Mouse (Mus musculus) midbrain, embryonic 16.5 days (tissue): ENCODE measurements around the gene Ep300. TPM values are rescaled to one million over a fixed set of nuclear protein-coding genes. Genes with fewer than 3 reads are reported as not detected.
A peak's percentile ranks its signal among the peaks of the same experiment; 100 is the strongest.

Experiments used
- ATAC-seq: fragments of 200-750 bp; cut with Nextera tagmentation; 2 replicates; pipeline ENCODE4 v1.8.0; 2017; ENCODE audit warnings: moderate TSS enrichment
- H3K27ac ChIP-seq: fragments of 300-500 bp; sonication (generic); 2 replicates; pipeline ENCODE4 v1.5.1; 2014; ENCODE audit warnings: mild to moderate bottlenecking, low read length, mixed read lengths
- H3K27me3 ChIP-seq: fragments of 300-500 bp; sonication (generic); 2 replicates; pipeline ENCODE4 v1.6.1; 2014; ENCODE audit warnings: low read depth, low read length, mixed read lengths; ENCODE audit not compliant: control insufficient read depth, insufficient read depth
- H3K36me3 ChIP-seq: fragments of 300-500 bp; sonication (generic); 2 replicates; pipeline ENCODE4 v1.6.1; 2014; ENCODE audit warnings: mild to moderate bottlenecking, low read length, moderate library complexity, mixed read lengths; ENCODE audit not compliant: control insufficient read depth, insufficient read depth
- H3K4me1 ChIP-seq: fragments of 300-500 bp; sonication (generic); 2 replicates; pipeline ENCODE4 v1.6.1; 2014; ENCODE audit warnings: mild to moderate bottlenecking, low read length, mixed read lengths; ENCODE audit not compliant: control insufficient read depth, insufficient read depth
- H3K4me2 ChIP-seq: fragments of 300-500 bp; sonication (generic); 2 replicates; pipeline ENCODE4 v1.6.1; 2014; ENCODE audit warnings: mild to moderate bottlenecking, low read length, mixed read lengths
- H3K4me3 ChIP-seq: fragments of 300-500 bp; sonication (generic); 2 replicates; pipeline ENCODE4 v1.5.1; 2014; ENCODE audit warnings: low read depth, mild to moderate bottlenecking, low read length, moderate library complexity, mixed read lengths
- H3K9ac ChIP-seq: fragments of 300-500 bp; sonication (generic); 2 replicates; pipeline ENCODE4 v1.6.1; 2014; ENCODE audit warnings: low read depth, low read length, mixed read lengths
- H3K9me3 ChIP-seq: fragments of 300-500 bp; sonication (generic); replicated peaks from 2 replicates; pipeline ENCODE4 v1.6.1; 2014; ENCODE audit warnings: mild to moderate bottlenecking, low read length, mixed read lengths; ENCODE audit not compliant: control insufficient read depth, poor library complexity, severe bottlenecking
- WGBS: fragments of 180-500 bp; shearing (Covaris S2); extraction: QIAGEN DNeasy Blood & Tissue Kit; methylation state at CpG from one replicate; pipeline ENCODE4 v1.1.7; 2014; 5-methylcytosine and 5-hydroxymethylcytosine counted together
- polyA plus RNA-seq: library from polyadenylated mRNA; unstranded; fragments of >200 nt; fragmentation: Nextera tagmentation; extraction: Ambion mirVana; gene quantifications from 2 replicates; pipeline ENCODE4 v1.2.1, GENCODE M21; 2015

Ep300 gene
- polyA plus RNA-seq, 1 experiment from 2014 or later: 18.9 TPM

DNA sequence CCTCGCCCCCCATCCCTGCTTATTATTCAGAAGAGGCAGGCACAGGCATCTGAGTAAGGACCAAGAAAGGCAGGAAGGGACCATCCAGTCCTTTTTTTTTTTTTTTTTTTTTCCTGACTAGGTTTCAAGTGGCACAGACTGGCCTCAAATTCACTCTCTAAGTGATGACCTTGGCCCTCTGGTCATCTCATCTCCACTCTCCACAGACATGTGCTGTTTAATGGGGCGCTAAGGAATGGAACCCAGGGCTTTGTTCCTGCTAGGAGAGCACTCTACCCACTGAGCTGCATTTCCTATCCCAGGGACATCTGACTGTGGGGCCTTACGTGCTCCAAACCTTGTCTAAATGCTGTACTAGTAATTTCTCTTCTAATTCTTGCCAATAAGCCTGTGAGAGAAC is 29.2 kb upstream of the Ep300 start:
- Histone ChIP-seq H3K36me3 (no peaks in the 10 kb centered on the region), H3K9me3 (no peaks in the 10 kb centered on the region), H3K27me3 (no peaks in the 10 kb centered on the region), H3K4me3 (no peak overlapping the region), H3K27ac (no peak overlapping the region), H3K4me2 (no peak overlapping the region), H3K4me1 (no peaks in the 10 kb centered on the region), H3K9ac (no peak overlapping the region)
- 68% methylated on average over 3 of the region's 3 CpGs for WGBS
- ATAC-seq: no peak

DNA sequence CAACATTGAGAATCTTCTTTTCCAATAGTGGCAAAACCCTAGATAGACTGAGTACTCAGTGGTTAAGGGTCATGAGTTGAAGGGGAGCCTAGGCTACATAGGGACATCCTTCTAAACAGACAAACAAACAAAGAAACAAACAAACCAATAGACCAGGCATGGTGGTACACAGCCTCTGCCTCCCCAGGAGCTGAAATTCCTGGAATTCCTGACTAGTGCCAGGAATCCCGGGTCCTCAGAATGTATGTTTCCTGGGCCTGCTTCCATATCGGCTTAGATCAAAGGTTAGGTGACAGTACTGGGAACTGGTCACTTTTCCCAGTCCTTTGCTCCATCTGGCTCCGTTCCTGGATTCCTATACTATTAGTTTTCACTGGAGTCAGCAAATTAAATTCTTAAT is 23.6 kb upstream of the Ep300 start:
- no peaks in the 10 kb centered on the region for H3K36me3 ChIP-seq
- H3K27me3 ChIP-seq: no peaks in the 10 kb centered on the region
- no peak overlapping the region for H3K4me3 ChIP-seq
- no peaks in the 10 kb centered on the region for H3K9me3 ChIP-seq
- H3K27ac ChIP-seq: no peak overlapping the region
- WGBS: 56% methylated on average over 3 of the region's 3 CpGs
- no peaks in the 10 kb centered on the region for H3K4me1 ChIP-seq
- no peak overlapping the region for H3K4me2 ChIP-seq
- ATAC-seq: no peak
- no peak overlapping the region for H3K9ac ChIP-seq

DNA sequence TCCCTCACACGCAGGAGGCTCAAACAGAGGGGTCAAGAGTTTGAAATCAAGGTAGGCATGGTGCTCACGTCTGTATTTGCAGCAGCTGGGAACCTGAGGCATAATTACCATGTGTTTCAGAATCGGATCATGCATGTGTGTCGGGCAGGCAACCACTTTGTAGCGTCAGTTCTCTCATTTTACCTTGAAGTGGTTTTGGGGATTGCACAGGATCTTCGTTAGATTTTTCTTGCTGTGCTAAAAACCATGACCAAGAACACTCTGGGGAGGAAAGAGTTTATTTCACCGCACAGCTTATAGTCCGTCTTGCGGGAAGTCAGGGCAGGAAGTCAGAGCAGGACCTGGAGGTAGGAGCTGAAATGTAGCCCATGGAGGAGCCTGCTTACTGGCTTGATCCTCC is 23.2 kb upstream of the Ep300 start:
- no peaks in the 10 kb centered on the region for H3K4me1 ChIP-seq
- WGBS: 86% methylated on average over 9 of the region's 9 CpGs
- H3K27me3 ChIP-seq: no peaks in the 10 kb centered on the region
- ATAC-seq: no peak
- H3K4me3 ChIP-seq: no peak overlapping the region
- no peak overlapping the region for H3K4me2 ChIP-seq
- no peak overlapping the region for H3K27ac ChIP-seq
- no peaks in the 10 kb centered on the region for H3K36me3 ChIP-seq
- no peak overlapping the region for H3K9ac ChIP-seq
- no peaks in the 10 kb centered on the region for H3K9me3 ChIP-seq

DNA sequence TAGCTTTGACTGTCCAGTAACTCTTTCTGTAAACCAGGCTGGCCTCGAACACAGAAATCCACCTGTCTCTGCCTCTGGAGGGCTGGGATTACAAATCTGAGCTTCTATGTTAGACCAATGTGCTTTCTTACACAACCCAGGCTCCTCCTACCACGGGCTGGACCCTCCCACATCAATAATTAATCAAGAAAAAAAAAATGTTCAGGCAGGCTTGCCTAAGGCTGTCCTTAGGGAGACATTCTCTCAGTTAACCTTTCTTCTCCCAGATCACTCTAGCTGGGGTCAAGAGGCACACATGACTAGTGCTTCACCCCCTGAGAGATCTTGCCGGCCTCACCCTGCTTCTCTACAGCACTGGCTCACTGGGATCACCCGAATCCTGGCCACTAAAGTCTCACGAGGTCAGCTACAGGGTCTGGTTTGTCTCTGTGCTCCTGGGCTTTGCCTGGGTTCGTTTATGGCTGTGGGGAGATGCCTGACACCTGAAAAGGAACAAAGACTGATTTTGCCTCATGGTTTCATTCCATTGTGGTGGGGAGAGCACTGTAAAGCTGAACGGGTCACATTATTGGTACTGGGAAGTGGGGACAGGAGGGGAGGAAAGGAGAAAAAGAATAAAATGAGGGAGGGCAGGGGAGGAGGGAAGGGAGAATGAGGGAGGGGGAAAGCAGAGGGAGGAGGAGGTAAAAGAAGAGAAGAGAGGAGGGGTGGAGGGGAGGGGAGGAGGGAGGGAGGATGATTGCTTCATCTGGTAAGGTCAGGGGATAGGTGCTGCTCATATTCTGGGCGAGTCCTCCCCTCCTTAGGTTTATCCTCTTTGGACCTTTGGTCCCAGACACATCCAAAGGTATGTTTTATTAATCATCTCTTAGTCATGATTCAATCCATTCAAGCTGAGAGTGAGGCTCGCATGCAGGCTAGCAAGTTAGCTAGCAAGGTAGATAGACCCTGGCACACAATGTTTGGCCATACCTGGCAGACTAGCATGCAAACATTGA is 22.4 kb upstream of the Ep300 start:
- no peaks in the 10 kb centered on the region for H3K4me1 ChIP-seq
- no peak overlapping the region for H3K27ac ChIP-seq
- no peak overlapping the region for H3K4me2 ChIP-seq
- no peaks in the 10 kb centered on the region for H3K36me3 ChIP-seq
- H3K9ac ChIP-seq: peak overlapping the region; percentile 20; the same call in 1 of the 2 replicates
- no peak overlapping the region for H3K4me3 ChIP-seq
- no peaks in the 10 kb centered on the region for H3K9me3 ChIP-seq
- H3K27me3 ChIP-seq: no peaks in the 10 kb centered on the region
- no peak for ATAC-seq
- 49% methylated on average over 9 of the region's 9 CpGs for WGBS

DNA sequence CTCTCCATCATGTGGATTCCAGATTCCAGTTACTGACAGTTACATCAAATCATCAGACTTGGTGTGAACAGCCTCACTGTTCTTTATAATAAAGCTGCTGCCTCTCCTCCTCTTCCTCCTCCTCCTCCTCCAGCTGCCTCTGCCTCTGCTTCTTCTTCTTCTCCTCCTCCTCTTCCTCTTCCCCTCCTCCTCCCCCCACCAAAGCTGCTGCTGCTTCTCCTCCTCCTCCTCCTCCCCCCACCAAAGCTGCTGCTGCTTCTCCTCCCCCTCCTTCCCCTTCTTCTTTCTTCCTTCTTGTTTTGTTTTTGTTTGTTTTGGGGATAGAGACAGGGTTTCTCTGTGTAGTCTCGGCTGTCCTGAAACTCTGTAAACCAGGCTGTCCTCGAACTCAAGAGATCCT is 17.1 kb upstream of the Ep300 start:
- H3K9ac ChIP-seq: no peak overlapping the region
- no peak overlapping the region for H3K4me2 ChIP-seq
- H3K9me3 ChIP-seq: no peaks in the 10 kb centered on the region
- WGBS: 31% methylated on average over 2 of the region's 2 CpGs
- no peak for ATAC-seq
- H3K27ac ChIP-seq: no peak overlapping the region
- H3K27me3 ChIP-seq: no peaks in the 10 kb centered on the region
- H3K4me3 ChIP-seq: no peak overlapping the region
- no peaks in the 10 kb centered on the region for H3K36me3 ChIP-seq
- H3K4me1 ChIP-seq: no peaks in the 10 kb centered on the region

DNA sequence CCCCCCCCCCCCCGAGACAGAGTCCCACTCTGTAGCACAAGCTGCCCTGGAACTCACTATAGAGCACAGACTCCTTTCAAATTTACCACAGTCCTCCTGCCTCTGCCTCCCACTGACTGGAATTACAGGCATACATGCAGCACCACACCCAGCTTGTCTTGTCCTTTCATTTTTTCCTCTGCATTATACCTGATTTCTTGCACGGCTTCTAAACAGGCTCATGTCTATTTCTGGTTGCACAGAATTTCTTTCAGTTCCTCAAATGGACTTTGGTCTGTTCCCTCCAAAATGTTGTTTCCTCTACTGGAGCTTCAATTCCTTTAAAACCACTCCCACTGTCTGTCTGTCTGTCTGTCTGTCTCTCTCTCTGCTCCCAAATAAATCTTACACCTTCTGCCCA is 16.6 kb upstream of the Ep300 start:
- H3K27ac ChIP-seq: no peak overlapping the region
- 75% methylated on average over 1 of the region's 2 CpGs for WGBS

DNA sequence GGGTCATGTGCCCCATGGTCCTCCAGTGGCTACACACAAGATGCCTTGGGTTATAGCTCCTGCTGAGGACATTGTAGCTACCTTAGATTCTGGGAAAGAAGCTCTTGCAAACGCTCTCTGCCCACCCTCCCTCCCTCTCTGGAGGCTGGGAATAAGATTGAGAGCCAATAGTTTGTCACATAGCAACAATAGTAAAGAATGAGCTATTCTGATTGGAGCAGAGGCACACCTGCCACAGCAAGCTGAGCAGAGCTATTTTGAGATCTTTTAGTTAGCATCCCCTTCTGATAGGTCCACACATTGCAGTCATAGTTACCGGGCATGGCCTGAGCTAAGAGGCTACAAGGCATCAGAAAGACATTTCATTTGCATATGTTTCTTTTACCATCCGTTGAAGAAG is 8.2 kb upstream of the Ep300 start:
- 14% methylated on average over 3 of the region's 3 CpGs for WGBS
- Histone ChIP-seq H3K4me1 (no peaks in the 10 kb centered on the region), H3K4me2 (0 out of 2 replicates have a peak overlapping the region, but pooled peaks have one; percentile 9), H3K27me3 (no peaks in the 10 kb centered on the region), H3K4me3 (no peak overlapping the region), H3K9me3 (no peaks in the 10 kb centered on the region), H3K9ac (no peak overlapping the region), H3K36me3 (no peaks in the 10 kb centered on the region), H3K27ac (no peak overlapping the region)
- ATAC-seq: peak; percentile 82

More for the DNA sequence above, 16.6 kb upstream of the Ep300 start:
- no peak for ATAC-seq
- Histone ChIP-seq H3K4me3 (no peak overlapping the region), H3K36me3 (no peaks in the 10 kb centered on the region), H3K9ac (no peak overlapping the region), H3K27me3 (no peaks in the 10 kb centered on the region), H3K9me3 (no peaks in the 10 kb centered on the region), H3K4me2 (no peak overlapping the region), H3K4me1 (no peaks in the 10 kb centered on the region)

DNA sequence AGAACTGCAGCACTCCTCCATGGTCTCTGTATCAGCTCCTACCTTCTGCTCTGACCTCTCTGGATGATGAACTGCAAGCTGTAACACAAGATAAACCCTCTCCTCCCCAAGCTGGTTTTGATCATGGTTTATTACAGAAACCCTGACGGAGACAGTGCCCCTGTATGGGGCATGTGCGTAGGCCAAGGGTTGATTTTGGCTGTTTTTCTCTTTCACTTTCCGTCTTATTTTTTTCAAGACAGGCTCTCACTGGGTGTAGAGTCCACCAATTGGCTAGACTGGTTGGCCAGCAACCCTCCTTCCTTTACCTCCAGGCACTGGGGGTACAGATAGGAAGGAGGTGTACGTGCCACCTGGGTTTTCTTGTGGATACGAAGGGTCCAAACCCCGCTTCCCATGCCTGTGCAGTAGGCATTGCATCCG is 7.4 kb upstream of the Ep300 start:
- Histone ChIP-seq H3K9me3 (no peaks in the 10 kb centered on the region), H3K4me2 (peak overlapping the region; percentile 12; the same call in 1 of the 2 replicates), H3K9ac (no peak overlapping the region), H3K4me1 (no peaks in the 10 kb centered on the region), H3K27me3 (no peaks in the 10 kb centered on the region), H3K27ac (no peak overlapping the region), H3K4me3 (no peak overlapping the region), H3K36me3 (no peaks in the 10 kb centered on the region)
- WGBS: 93% methylated on average over 7 of the region's 7 CpGs
- ATAC-seq: no peak

DNA sequence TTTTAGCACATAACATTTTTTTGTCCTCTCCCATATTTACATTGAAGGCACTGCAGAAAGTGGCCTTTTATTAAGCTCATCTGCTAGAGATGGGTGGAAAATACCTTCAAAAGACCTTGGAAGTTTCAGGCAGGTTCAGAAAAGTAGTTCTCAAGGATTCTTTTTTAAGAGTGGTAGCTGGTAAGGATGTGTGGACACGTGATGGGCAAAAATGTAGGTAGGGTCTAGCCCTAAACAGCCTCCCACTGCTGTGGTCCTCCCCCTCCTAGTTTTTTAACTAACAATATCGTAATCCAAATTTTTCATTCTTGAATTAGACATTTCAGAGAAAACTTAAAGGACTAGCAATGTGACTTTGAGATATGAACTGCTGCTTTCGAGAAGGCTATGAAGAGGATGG is 685 bp upstream of the Ep300 start:
- H3K27me3 ChIP-seq: no peaks in the 10 kb centered on the region
- 11% methylated on average over 3 of the region's 3 CpGs for WGBS
- peak overlapping the region; percentile 65 for H3K9ac ChIP-seq
- peaks cover 25% of the 10 kb centered on the region for H3K4me1 ChIP-seq
- H3K4me2 ChIP-seq: peak overlapping the region; percentile 58
- H3K4me3 ChIP-seq: peak overlapping the region; percentile 92
- ATAC-seq: no peak; the same call in 1 of the 2 replicates
- H3K27ac ChIP-seq: peak overlapping the region; percentile 100
- no peaks in the 10 kb centered on the region for H3K9me3 ChIP-seq
- no peaks in the 10 kb centered on the region for H3K36me3 ChIP-seq
